Mouse (Mus musculus) forebrain, embryonic 10.5 days (tissue): ENCODE results near the gene Wdr17. TPM values are rescaled to one million over a fixed set of nuclear protein-coding genes. Genes with fewer than 3 reads are reported as not detected.
"Not testable (repeated sequence)": the region's sequence is repeated elsewhere in the genome, so short reads cannot be mapped to it uniquely, and the experiment has no call there.

Experiments
- DNase-seq: peaks from one replicate; pipeline ENCODE4 v3.0.0-alpha.2; 2017; ENCODE audit warnings: low spot score; ENCODE audit errors: extremely low spot score
- H3K27ac ChIP-seq: fragments of 300-500 bp; sonication (generic); 2 replicates; pipeline ENCODE4 v1.5.1; 2016; ENCODE audit warnings: mild to moderate bottlenecking
- H3K27me3 ChIP-seq: fragments of 300-500 bp; sonication (generic); 2 replicates; pipeline ENCODE4 v1.6.1; 2016; ENCODE audit warnings: mild to moderate bottlenecking; ENCODE audit not compliant: poor library complexity, severe bottlenecking
- H3K36me3 ChIP-seq: fragments of 300-500 bp; sonication (generic); replicated peaks from 2 replicates; pipeline ENCODE4 v1.6.1; 2016; ENCODE audit warnings: mild to moderate bottlenecking, moderate library complexity
- H3K4me1 ChIP-seq: fragments of 300-500 bp; sonication (generic); 2 replicates; pipeline ENCODE4 v1.6.1; 2016
- H3K4me3 ChIP-seq: fragments of 300-500 bp; sonication (generic); 2 replicates; pipeline ENCODE4 v1.5.1; 2016; ENCODE audit warnings: mild to moderate bottlenecking, moderate library complexity
- H3K9me3 ChIP-seq: fragments of 300-500 bp; sonication (generic); 2 replicates; pipeline ENCODE4 v1.6.1; 2016; ENCODE audit warnings: mild to moderate bottlenecking, moderate library complexity
- WGBS: fragments of 180-500 bp; shearing (Covaris S2); methylation state at CpG from one replicate; pipeline ENCODE4 v1.1.7; 2016; 5-methylcytosine and 5-hydroxymethylcytosine counted together
- polyA plus RNA-seq: library from polyadenylated mRNA; unstranded; fragments of >200 nt; fragmentation: Nextera tagmentation; extraction: Ambion mirVana; gene quantifications from 2 replicates; pipeline ENCODE4 v1.2.1, GENCODE M21; 2016

Gene Wdr17
- polyA plus RNA-seq, 1 experiment from 2014 or later, result 4.7 TPM

DNA sequence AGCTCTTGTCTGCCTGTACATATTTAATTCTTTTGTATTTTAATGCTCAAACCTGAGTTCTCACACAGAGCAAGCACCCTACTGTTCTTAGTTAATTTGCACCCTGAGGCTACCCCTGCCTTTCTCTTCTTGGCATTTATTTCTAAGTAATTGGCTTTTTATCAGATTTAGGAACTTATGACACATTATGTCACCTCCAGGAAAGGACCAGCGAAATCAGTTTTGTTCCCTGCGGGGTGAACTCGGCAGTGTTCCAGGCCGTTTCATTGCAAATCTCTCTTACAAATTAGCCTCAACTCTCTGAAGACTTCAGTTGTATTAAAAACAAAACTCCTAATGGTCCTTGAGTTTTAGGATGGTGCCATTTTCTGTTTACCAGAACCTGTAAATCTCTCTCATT is 248.3 kb downstream of the Wdr17 start:
- Histone ChIP-seq H3K27me3 (no peaks in the 10 kb centered on the region), H3K27ac (no peak overlapping the region), H3K9me3 (no peaks in the 10 kb centered on the region), H3K4me3 (no peak overlapping the region), H3K4me1 (no peaks in the 10 kb centered on the region), H3K36me3 (no peaks in the 10 kb centered on the region)
- WGBS, result 62% methylated on average over 4 of the region's 4 CpGs
- DNase-seq, result no peak

GRCm38 (mm10) chr8:54616710-54617109 is 270.3 kb downstream of the Wdr17 start:
- H3K4me3 ChIP-seq, H3K27me3 ChIP-seq, DNase-seq, H3K4me1 ChIP-seq, H3K27ac ChIP-seq, H3K36me3 ChIP-seq, H3K9me3 ChIP-seq: not testable (repeated sequence)
- WGBS, result 86% methylated on average over 17 of the region's 17 CpGs

DNA sequence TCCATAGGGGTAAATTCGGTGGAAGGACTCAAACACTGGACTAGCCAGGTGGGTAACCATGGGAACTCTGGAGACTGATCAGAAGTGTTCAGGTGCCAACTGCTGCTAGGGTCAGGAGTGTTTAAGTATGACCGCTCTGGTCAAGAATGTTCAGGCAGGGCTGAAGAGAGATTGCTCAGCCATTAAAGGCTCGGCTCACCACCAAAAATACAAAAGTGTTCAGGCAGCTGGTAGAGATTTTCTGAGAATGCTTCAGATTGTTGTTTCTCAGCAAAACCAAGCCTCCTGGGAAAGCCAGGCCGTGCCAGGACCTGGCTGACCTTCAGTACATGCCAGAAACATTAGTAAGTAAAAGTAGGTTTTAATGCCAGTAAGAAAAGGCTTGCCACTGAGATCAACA is 276.7 kb downstream of the Wdr17 start:
- H3K27me3 ChIP-seq, result no peaks in the 10 kb centered on the region
- WGBS, result 90% methylated on average over 4 of the region's 4 CpGs
- H3K36me3 ChIP-seq, result no peaks in the 10 kb centered on the region
- DNase-seq, result no peak
- no peaks in the 10 kb centered on the region for H3K9me3 ChIP-seq
- no peak overlapping the region for H3K4me3 ChIP-seq
- H3K27ac ChIP-seq, result no peak overlapping the region
- no peaks in the 10 kb centered on the region for H3K4me1 ChIP-seq

DNA sequence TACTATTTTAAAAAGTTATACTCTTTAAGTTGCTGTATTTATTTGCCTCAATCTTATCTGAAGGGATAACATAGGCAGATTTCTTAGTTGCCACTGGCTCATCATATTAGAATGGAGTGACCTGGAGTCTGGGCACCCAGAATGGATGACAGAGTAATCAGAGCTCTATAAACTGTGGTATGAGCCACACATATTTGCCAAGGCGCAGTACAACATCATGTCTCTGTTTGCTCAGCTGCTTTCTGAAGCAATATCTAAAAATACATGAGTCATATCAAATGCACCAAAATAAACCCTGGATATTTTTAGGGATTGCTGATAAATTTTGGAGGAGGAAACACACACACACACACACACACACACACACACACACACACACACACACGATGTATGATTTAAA is 277.6 kb downstream of the Wdr17 start:
- DNase-seq, result no peak
- H3K36me3 ChIP-seq, result no peaks in the 10 kb centered on the region
- no peak overlapping the region for H3K4me3 ChIP-seq
- no peak overlapping the region for H3K27ac ChIP-seq
- no peaks in the 10 kb centered on the region for H3K9me3 ChIP-seq
- WGBS, result 93% methylated on average over 2 of the region's 2 CpGs
- H3K27me3 ChIP-seq, result no peaks in the 10 kb centered on the region
- no peaks in the 10 kb centered on the region for H3K4me1 ChIP-seq

DNA sequence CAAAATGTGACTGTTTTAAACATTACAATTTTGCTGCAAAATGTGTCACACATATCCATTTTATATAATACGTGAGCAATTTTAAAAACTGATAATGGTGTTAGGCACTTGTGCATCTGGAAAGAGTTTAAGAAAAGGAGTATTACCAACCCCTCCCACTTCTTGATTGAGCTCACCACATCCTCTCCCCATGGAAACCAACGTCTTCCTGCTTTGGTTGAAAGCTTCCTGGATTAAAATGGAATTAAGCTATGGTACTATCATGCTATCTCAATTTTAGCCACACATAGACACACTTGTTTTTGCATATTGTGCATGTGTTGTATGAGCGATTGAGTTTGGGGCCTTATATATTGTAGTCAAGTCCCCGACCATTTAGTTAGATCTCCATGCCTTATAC is 283.5 kb downstream of the Wdr17 start:
- Histone ChIP-seq H3K4me1 (peaks cover 9% of the 10 kb centered on the region), H3K27ac (no peak overlapping the region), H3K27me3 (no peaks in the 10 kb centered on the region), H3K36me3 (no peaks in the 10 kb centered on the region), H3K9me3 (no peaks in the 10 kb centered on the region), H3K4me3 (no peak overlapping the region)
- WGBS, result 87% methylated on average over 4 of the region's 4 CpGs
- no peak for DNase-seq

DNA sequence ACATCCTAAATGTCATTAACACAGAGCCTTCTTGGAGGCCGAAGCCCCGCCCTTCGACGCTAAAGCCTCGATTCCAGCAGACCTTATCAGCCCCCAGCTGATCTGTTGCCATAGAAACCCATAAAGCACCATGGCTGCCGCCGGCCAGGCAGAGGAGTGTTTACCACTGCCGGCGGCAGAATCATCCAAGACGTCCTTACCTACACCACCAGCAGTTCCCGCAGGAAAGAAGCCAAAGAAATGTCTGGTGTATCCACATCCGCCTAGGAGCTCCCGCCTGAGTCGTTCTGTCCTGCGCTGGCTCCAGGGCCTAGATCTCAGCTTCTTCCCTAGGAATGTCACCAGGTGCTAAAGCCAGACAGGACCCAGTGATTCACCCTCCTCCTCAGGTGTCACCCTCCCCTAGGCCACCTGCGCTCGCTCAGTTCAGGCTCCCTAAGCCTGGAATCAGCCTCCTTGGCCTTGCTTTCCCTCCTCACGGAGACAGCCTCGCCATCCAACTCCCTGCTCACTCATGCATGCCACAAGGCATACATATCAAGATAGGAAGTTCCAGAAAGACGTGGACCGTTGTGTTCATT is 286.2 kb downstream of the Wdr17 start, which contains the start of gene Spata4:
Gene Spata4 (plus strand): TSS at position 111 of the 581 bp plus-strand sequence.
- WGBS, result 7% methylated on average over 21 of the region's 21 CpGs
- Histone ChIP-seq H3K4me1 (peaks cover 9% of the 10 kb centered on the region), H3K27me3 (no peaks in the 10 kb centered on the region), H3K36me3 (no peaks in the 10 kb centered on the region), H3K4me3 (peak within 1 kb of the TSS; percentile 54), H3K27ac (peak within 1 kb of the TSS; percentile 69), H3K9me3 (no peaks in the 10 kb centered on the region)
- DNase-seq, result peak; percentile 55

GRCm38 (mm10) chr8:54597386-54597785 is 289.6 kb downstream of the Wdr17 start:
- H3K4me1 ChIP-seq, result peaks cover 16% of the 10 kb centered on the region
- 94% methylated on average over 2 of the region's 2 CpGs for WGBS
- no peak for DNase-seq
- no peaks in the 10 kb centered on the region for H3K27me3 ChIP-seq
- H3K27ac ChIP-seq, result no peak overlapping the region
- H3K4me3 ChIP-seq, result no peak overlapping the region
- no peaks in the 10 kb centered on the region for H3K36me3 ChIP-seq
- no peaks in the 10 kb centered on the region for H3K9me3 ChIP-seq

GRCm38 (mm10) chr8:54596940-54597339 is 290.0 kb downstream of the Wdr17 start:
- DNase-seq, result no peak
- H3K4me1 ChIP-seq, result peaks cover 16% of the 10 kb centered on the region
- no peak overlapping the region for H3K4me3 ChIP-seq
- no peak overlapping the region for H3K27ac ChIP-seq
- H3K27me3 ChIP-seq, result no peaks in the 10 kb centered on the region
- H3K36me3 ChIP-seq, result no peaks in the 10 kb centered on the region
- no peaks in the 10 kb centered on the region for H3K9me3 ChIP-seq
- WGBS, result 94% methylated on average over 2 of the region's 2 CpGs

GRCm38 (mm10) chr8:54596051-54596450 is 290.9 kb downstream of the Wdr17 start:
- Histone ChIP-seq H3K9me3 (no peaks in the 10 kb centered on the region), H3K27ac (no peak overlapping the region), H3K36me3 (no peaks in the 10 kb centered on the region), H3K4me3 (no peak overlapping the region), H3K4me1 (peaks cover 15% of the 10 kb centered on the region), H3K27me3 (no peaks in the 10 kb centered on the region)
- WGBS, result 78% methylated on average over 2 of the region's 2 CpGs
- DNase-seq, result no peak

DNA sequence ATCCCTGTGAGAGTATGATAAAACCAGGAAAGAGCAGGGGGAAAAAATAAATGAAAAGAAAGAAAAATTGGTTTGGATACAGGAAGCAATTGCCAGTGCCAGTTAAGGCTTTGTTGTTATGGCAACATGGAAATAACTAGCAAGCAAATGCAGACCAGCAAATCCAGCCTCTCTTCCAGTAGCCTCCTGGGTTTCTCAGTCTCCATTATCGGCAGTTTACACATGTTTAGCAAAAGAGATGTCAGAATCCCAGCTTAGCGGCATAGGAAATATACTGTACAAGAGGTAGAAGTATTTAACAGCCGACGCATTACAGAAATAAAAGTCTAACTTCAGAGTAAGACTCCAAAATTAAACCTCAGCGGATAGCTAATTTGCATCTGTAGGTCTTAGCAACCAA is 292.4 kb downstream of the Wdr17 start:
- no peak overlapping the region for H3K4me3 ChIP-seq
- WGBS, result 92% methylated on average over 5 of the region's 5 CpGs

DNA sequence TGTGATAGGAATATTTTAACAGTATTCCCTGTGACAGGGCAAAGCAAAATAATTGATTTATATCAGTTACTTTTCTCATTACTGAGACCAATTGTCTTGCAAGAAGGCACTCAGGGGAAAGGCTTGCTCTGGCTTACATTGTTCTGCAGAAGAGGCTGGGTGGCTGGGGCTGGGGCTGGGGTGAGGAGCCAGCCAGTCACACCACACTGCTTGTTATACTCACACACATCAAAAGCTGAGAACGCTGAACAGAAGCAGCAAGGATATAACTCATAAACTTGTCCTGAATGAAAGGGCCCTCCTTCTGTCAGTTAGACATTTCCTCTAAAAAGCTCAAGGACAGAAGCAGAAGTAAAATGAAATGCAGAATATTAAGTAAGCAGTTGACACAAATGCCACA is 304.1 kb downstream of the Wdr17 start:
- Histone ChIP-seq H3K4me1 (no peaks in the 10 kb centered on the region), H3K27ac (no peak overlapping the region), H3K4me3 (no peak overlapping the region), H3K36me3 (no peaks in the 10 kb centered on the region), H3K27me3 (no peaks in the 10 kb centered on the region), H3K9me3 (no peaks in the 10 kb centered on the region)
- 78% methylated on average over 1 of the region's 1 CpGs for WGBS
- no peak for DNase-seq

More for the DNA sequence above, 292.4 kb downstream of the Wdr17 start:
- no peak for DNase-seq
- Histone ChIP-seq H3K9me3 (no peaks in the 10 kb centered on the region), H3K27ac (no peak overlapping the region), H3K27me3 (no peaks in the 10 kb centered on the region), H3K4me1 (peaks cover 7% of the 10 kb centered on the region; the same call in 1 of the 2 replicates), H3K36me3 (no peaks in the 10 kb centered on the region)

DNA sequence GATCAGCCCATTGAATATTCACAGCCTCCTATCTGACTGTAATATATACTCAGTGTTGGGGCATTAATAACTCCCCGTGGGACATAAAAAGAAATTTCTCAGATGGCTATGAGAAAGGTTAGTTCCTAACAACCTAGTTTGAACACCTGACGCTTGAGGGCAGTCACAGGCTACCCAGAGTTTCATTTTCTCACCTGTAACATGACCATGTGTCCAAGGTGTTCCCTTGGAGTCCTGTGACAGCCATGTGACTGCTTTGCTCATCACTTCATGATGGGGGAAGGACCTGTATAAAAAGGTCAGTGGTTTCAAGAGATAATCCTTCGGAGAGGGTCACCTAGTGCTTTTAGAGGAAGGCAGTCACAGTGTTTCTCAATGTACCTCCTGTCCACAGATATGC is 305.5 kb downstream of the Wdr17 start:
- Histone ChIP-seq H3K27me3 (no peaks in the 10 kb centered on the region), H3K4me1 (no peaks in the 10 kb centered on the region), H3K27ac (no peak overlapping the region), H3K9me3 (no peaks in the 10 kb centered on the region), H3K4me3 (no peak overlapping the region), H3K36me3 (no peaks in the 10 kb centered on the region)
- 86% methylated on average over 3 of the region's 3 CpGs for WGBS
- DNase-seq, result no peak
